Mouse (Mus musculus): Measurements from ENCODE around the gene Fam131b.

DNA sequence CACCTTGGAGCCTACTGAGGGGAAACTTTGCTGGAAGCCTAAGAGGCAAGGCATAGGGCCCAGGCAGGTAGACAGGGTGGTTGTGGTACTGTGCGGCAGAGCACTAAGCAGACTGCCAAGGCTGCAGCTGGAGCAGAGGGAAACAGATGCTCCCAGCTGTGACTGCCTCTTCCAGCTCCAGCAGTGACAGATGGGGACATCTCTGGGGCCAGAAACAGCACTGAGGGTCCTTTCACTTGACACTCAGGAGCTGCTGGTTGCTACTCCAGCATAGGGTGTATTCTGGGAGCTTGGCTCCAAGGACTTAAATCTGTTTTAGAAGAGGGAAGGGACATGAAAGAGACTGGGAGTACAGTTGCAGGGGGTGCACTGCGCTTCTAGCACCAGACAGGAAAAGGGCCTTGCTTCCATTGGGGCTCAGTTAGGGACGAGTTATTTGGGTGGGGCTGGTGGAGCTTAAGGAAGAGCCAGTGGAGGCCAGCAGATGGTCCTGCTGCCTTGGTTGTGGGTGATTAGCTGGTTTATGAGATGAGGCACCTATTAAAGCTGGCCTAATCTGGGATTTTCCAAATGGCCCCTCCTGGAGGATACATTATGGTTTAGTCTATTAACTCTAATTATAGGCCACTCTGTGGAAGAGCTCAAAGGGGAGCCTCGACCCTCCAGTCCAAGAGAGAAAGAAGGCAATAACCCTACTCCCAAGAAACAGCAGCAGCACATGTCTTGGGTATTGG, 46.4 kb upstream of the Fam131b start:
- TF ChIP-seq TAL1 (IDR thresholded peaks at IDR 0.05; ENCODE audit: low read length), result no peak
- no peak for TF ChIP-seq GATA1 (IDR thresholded peaks at IDR 0.05; ENCODE audit: low read length)
